Mouse (Mus musculus) forebrain, embryonic 11.5 days (tissue): ENCODE measurements around the gene Irf4. TPM values are rescaled to one million over a fixed set of nuclear protein-coding genes. Genes with fewer than 3 reads are reported as not detected.
A peak's percentile ranks its signal among the peaks of the same experiment; 100 is the strongest.

Source experiments
- ATAC-seq: fragments of 200-750 bp; cut with Nextera tagmentation; replicated peaks from 2 replicates; pipeline ENCODE4 v1.8.0; 2017; ENCODE audit warnings: moderate TSS enrichment; ENCODE audit not compliant: low FRiP score
- DNase-seq: peaks from one replicate; pipeline ENCODE4 v3.0.0-alpha.2; 2017; ENCODE audit warnings: low spot score
- H3K27ac ChIP-seq: fragments of 300-500 bp; sonication (generic); 2 replicates; pipeline ENCODE4 v1.5.1; 2014; ENCODE audit warnings: low read depth, low read length
- H3K27me3 ChIP-seq: fragments of 300-500 bp; sonication (generic); 2 replicates; pipeline ENCODE4 v1.6.1; 2014; ENCODE audit warnings: mild to moderate bottlenecking, low read length, mixed read lengths; ENCODE audit not compliant: control insufficient read depth, insufficient read depth
- H3K36me3 ChIP-seq: fragments of 300-500 bp; sonication (generic); 2 replicates; pipeline ENCODE4 v1.6.1; 2014; ENCODE audit warnings: mild to moderate bottlenecking, low read length, moderate library complexity, mixed read lengths; ENCODE audit not compliant: control insufficient read depth, insufficient read depth
- H3K4me1 ChIP-seq: fragments of 300-500 bp; sonication (generic); replicated peaks from 2 replicates; pipeline ENCODE4 v1.6.1; 2014; ENCODE audit warnings: low read length, mixed read lengths; ENCODE audit not compliant: control insufficient read depth, insufficient read depth
- H3K4me2 ChIP-seq: fragments of 300-500 bp; sonication (generic); 2 replicates; pipeline ENCODE4 v1.6.1; 2014; ENCODE audit warnings: low read depth, mild to moderate bottlenecking, low read length, moderate library complexity, mixed read lengths; ENCODE audit not compliant: severe bottlenecking
- H3K4me3 ChIP-seq: fragments of 300-500 bp; sonication (generic); 2 replicates; pipeline ENCODE4 v1.5.1; 2014; ENCODE audit warnings: low read depth, low read length
- H3K9ac ChIP-seq: fragments of 300-500 bp; sonication (generic); 2 replicates; pipeline ENCODE4 v1.6.1; 2014; ENCODE audit warnings: low read length
- H3K9me3 ChIP-seq: fragments of 300-500 bp; sonication (generic); 2 replicates; pipeline ENCODE4 v1.6.1; 2016; ENCODE audit warnings: low read length, mixed read lengths; ENCODE audit not compliant: control insufficient read depth
- WGBS: fragments of 180-500 bp; shearing (Covaris S2); extraction: QIAGEN DNeasy Blood & Tissue Kit; methylation state at CpG from one replicate; pipeline ENCODE4 v1.1.7; 2014; 5-methylcytosine and 5-hydroxymethylcytosine counted together
- polyA plus RNA-seq: library from polyadenylated mRNA; unstranded; fragments of >200 nt; fragmentation: Nextera tagmentation; extraction: Ambion mirVana; gene quantifications from 2 replicates; pipeline ENCODE4 v1.2.1, GENCODE M21; 2014

Irf4 gene
- polyA plus RNA-seq, 1 experiment from 2014 or later, result 0.07 TPM

GRCm38 (mm10) chr13:30762224-30762623 lies 13.2 kb downstream of the Irf4 start:
- WGBS, result 81% methylated on average over 4 of the region's 4 CpGs
- no peak for ATAC-seq

DNA sequence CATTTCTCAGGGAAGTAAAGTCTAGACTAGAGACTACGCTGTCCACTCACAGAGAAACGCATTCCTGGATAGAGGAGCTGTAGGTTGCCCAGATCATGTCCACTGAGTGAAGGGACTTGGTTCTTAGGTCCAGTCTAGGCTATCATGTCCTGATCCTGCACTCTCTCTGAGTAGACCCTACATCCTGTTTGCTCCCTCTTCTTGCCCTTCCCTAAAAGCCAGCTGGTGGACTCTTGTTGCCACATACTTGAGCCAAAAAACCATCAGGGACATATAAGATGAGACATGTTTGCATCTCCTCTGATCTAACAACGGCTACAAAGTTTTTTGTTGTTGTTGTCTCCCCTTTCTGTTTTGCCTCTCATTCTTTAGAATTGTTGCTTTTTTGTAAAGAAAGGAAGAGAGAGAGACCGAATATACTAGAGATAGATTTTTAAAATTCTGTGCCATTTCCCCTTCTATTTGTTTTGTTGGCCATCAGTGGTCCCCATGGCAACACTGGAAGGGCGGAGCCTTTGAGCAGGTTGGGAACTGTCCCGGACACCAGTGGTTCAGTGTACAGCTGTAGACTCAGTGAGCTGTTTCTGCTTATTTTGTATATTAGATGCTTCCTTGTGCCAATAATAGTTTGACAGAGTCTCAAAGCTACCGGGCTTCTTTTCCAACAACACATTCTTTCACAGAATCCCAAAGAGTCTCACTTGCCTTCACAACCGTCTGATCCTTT lies 15.2 kb downstream of the Irf4 start:
- no peak for DNase-seq
- H3K9ac ChIP-seq, result no peak overlapping the region
- 84% methylated on average over 8 of the region's 8 CpGs for WGBS
- ATAC-seq, result no peak
- H3K4me3 ChIP-seq, result no peak overlapping the region
- no peaks in the 10 kb centered on the region for H3K9me3 ChIP-seq
- no peaks in the 10 kb centered on the region for H3K4me1 ChIP-seq
- no peaks in the 10 kb centered on the region for H3K27me3 ChIP-seq
- no peak overlapping the region for H3K27ac ChIP-seq
- H3K4me2 ChIP-seq, result no peak overlapping the region
- no peaks in the 10 kb centered on the region for H3K36me3 ChIP-seq

More at GRCm38 (mm10) chr13:30762224-30762623, 13.2 kb downstream of the Irf4 start:
- no peaks in the 10 kb centered on the region for H3K27me3 ChIP-seq
- no peaks in the 10 kb centered on the region for H3K4me1 ChIP-seq
- no peaks in the 10 kb centered on the region for H3K9me3 ChIP-seq
- no peaks in the 10 kb centered on the region for H3K36me3 ChIP-seq
- no peak overlapping the region for H3K9ac ChIP-seq
- no peak overlapping the region for H3K4me3 ChIP-seq
- no peak overlapping the region for H3K4me2 ChIP-seq
- DNase-seq, result no peak
- no peak overlapping the region for H3K27ac ChIP-seq

DNA sequence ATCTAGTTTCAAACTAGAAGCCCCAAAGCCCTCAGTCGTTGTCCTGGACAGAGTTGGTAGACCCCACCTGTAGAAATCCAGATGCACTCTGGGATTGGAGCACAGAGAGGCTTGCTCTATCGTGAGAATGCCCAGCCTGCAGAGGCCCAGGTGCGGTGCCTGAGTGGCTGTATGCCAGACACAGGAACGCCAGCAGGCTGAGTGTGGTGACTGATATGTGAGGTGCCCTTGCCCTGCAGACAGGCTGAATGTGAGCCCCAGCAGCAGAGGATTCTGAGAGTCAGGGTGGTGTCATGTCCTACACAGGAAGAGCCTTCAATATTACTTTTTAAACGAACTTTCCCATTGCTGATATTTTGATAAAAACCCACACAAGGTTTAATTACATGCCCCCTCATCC lies 16.9 kb downstream of the Irf4 start:
- no peaks in the 10 kb centered on the region for H3K4me1 ChIP-seq
- WGBS, result 90% methylated on average over 5 of the region's 5 CpGs
- H3K4me2 ChIP-seq, result no peak overlapping the region
- H3K9ac ChIP-seq, result no peak overlapping the region
- H3K27ac ChIP-seq, result no peak overlapping the region
- no peaks in the 10 kb centered on the region for H3K36me3 ChIP-seq
- ATAC-seq (no peak), DNase-seq (peak; percentile 44)
- H3K4me3 ChIP-seq, result no peak overlapping the region
- H3K27me3 ChIP-seq, result no peaks in the 10 kb centered on the region
- H3K9me3 ChIP-seq, result no peaks in the 10 kb centered on the region

- H3K27me3 ChIP-seq, result no peaks in the 10 kb centered on the region
- DNase-seq, result peak; percentile 38
- H3K9ac ChIP-seq, result no peak overlapping the region
- H3K4me2 ChIP-seq, result no peak overlapping the region
- ATAC-seq, result no peak
- H3K36me3 ChIP-seq, result no peaks in the 10 kb centered on the region
- no peaks in the 10 kb centered on the region for H3K9me3 ChIP-seq
- WGBS, result 95% methylated on average over 5 of the region's 5 CpGs
- no peak overlapping the region for H3K4me3 ChIP-seq
- H3K4me1 ChIP-seq, result no peaks in the 10 kb centered on the region
- no peak overlapping the region for H3K27ac ChIP-seq
These were observed 17.8 kb downstream of the Irf4 start for GRCm38 (mm10) chr13:30766636-30767476.

GRCm38 (mm10) chr13:30767477-30768127 lies 18.6 kb downstream of the Irf4 start:
- Histone ChIP-seq H3K9ac (no peak overlapping the region), H3K27me3 (no peaks in the 10 kb centered on the region), H3K4me3 (no peak overlapping the region), H3K27ac (no peak overlapping the region), H3K9me3 (no peaks in the 10 kb centered on the region), H3K4me1 (no peaks in the 10 kb centered on the region), H3K4me2 (no peak overlapping the region), H3K36me3 (no peaks in the 10 kb centered on the region)
- 92% methylated on average over 6 of the region's 6 CpGs for WGBS
- DNase-seq, result peak; percentile 2
- ATAC-seq, result no peak

- no peak overlapping the region for H3K4me3 ChIP-seq
- no peaks in the 10 kb centered on the region for H3K36me3 ChIP-seq
- no peaks in the 10 kb centered on the region for H3K9me3 ChIP-seq
- 90% methylated on average over 2 of the region's 2 CpGs for WGBS
- ATAC-seq (no peak), DNase-seq (peak; percentile 18)
- no peak overlapping the region for H3K9ac ChIP-seq
- H3K4me1 ChIP-seq, result no peaks in the 10 kb centered on the region
- no peak overlapping the region for H3K27ac ChIP-seq
- H3K27me3 ChIP-seq, result no peaks in the 10 kb centered on the region
- no peak overlapping the region for H3K4me2 ChIP-seq
These were observed 27.0 kb downstream of the Irf4 start for GRCm38 (mm10) chr13:30776021-30776420.

DNA sequence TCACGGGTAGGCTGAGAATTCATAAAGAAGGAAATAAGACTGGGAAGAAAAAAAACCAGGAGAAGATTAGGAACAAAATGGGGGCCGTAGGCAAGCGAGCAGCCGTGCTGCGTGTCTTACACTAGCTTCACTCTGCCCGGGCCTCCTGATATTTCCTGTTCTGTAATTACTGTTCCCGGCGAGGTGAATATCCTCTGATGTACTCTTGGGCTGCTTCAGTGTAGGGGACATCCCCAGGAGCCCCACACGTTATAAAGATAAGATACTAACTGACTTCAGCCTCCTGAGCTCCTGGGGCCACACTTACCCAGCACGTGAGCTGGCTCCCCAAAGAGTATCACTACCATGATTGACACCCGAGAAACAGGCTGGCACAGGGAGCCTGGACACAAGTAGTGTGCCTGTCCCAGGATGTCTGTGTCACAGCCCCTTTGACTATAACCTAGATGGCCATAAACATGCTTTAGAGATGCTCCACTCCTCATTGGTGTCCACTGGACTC lies 28.7 kb downstream of the Irf4 start:
- H3K27me3 ChIP-seq, result no peaks in the 10 kb centered on the region
- no peak overlapping the region for H3K27ac ChIP-seq
- no peaks in the 10 kb centered on the region for H3K36me3 ChIP-seq
- ATAC-seq (no peak), DNase-seq (peak; percentile 20)
- no peak overlapping the region for H3K4me2 ChIP-seq
- no peak overlapping the region for H3K9ac ChIP-seq
- H3K4me3 ChIP-seq, result no peak overlapping the region
- whole genome bisulfite sequencing, result 80% methylated on average over 11 of the region's 11 CpGs
- H3K9me3 ChIP-seq, result no peaks in the 10 kb centered on the region
- no peaks in the 10 kb centered on the region for H3K4me1 ChIP-seq

DNA sequence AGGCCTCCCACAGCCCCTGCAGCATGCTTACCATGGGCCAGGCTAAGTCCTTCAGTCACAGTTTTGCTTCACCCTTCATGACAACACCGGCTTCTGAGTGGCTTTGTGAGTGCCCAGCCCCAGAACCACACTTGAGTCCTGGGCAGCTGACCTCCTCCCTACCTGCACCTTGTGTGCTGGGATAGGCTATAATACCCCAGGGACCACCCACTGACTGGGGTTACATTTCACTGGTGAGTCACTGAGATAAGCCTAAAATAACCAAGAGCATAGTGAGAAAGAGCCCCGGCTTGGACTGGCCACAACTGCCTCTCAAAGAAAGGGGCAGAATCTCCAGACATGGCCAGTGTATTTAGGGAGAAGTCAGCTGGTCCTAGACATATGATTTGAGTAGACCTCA lies 32.9 kb downstream of the Irf4 start:
- H3K4me2 ChIP-seq, result no peak overlapping the region
- no peaks in the 10 kb centered on the region for H3K27me3 ChIP-seq
- no peaks in the 10 kb centered on the region for H3K4me1 ChIP-seq
- H3K36me3 ChIP-seq, result no peaks in the 10 kb centered on the region
- no peaks in the 10 kb centered on the region for H3K9me3 ChIP-seq
- no peak overlapping the region for H3K4me3 ChIP-seq
- DNase-seq, result no peak
- 67% methylated on average over 2 of the region's 2 CpGs for WGBS
- ATAC-seq, result no peak
- H3K9ac ChIP-seq, result no peak overlapping the region
- H3K27ac ChIP-seq, result no peak overlapping the region
